7 mouse cellular contexts compared by ENCODE assay signal in genomic region chr6:94400471-94401051, GRCm38 (mm10).
DNase-seq lines count a peak whose midpoint lies in the region; ATAC-seq and TF ChIP-seq lines count a peak whose summit lies in the region.

No protein-coding gene starts in this region.

- 43% methylated on average over 13 of the region's 13 CpGs for WGBS in heart, embryonic 13.5 days
- WGBS in kidney, postnatal 0 days = 4% methylated on average over 13 of the region's 13 CpGs
- 29% methylated on average over 13 of the region's 13 CpGs for WGBS in lung, postnatal 0 days
- WGBS in stomach, embryonic 14.5 days = 17% methylated on average over 13 of the region's 13 CpGs

- H3K36me3 ChIP-seq in G1E (replicated peaks) = no peaks in the 10 kb centered on the region
- no peaks in the 10 kb centered on the region for H3K36me3 ChIP-seq in heart, embryonic 13.5 days
- H3K36me3 ChIP-seq in kidney, postnatal 0 days (ENCODE audit: insufficient read depth, low read length) = no peaks in the 10 kb centered on the region
- no peaks in the 10 kb centered on the region for H3K36me3 ChIP-seq in lung, postnatal 0 days (ENCODE audit: insufficient read depth, low read length)
- no peaks in the 10 kb centered on the region for H3K36me3 ChIP-seq in stomach, embryonic 14.5 days (ENCODE audit: control insufficient read depth, insufficient read depth, low read length)

- no peak for TF ChIP-seq CTCF in G1E (IDR thresholded peaks at IDR 0.05; ENCODE audit: low read depth, low read length)
- TF ChIP-seq CTCF in kidney, postnatal 0 days (IDR thresholded peaks at IDR 0.05; ENCODE audit: low read depth) = peak; percentile 81
- TF ChIP-seq CTCF in lung, postnatal 0 days (IDR thresholded peaks at IDR 0.05) = peak; percentile 88

- peak overlapping the region; percentile 36 for H3K4me2 ChIP-seq in heart, embryonic 13.5 days
- peak overlapping the region; percentile 53 for H3K4me2 ChIP-seq in kidney, postnatal 0 days (ENCODE audit: low read length)
- no peak overlapping the region for H3K4me2 ChIP-seq in lung, postnatal 0 days (replicated peaks; ENCODE audit: low read depth, low read length)
- H3K4me2 ChIP-seq in stomach, embryonic 14.5 days (replicated peaks; ENCODE audit: low read depth, low read length) = peak overlapping the region; percentile 24

- no peak for DNase-seq in G1E (ENCODE audit: low spot score)
- DNase-seq in adrenal gland, adult 18-20 months (ENCODE audit: low spot score in 2 of 2) = peak; percentile 16 to 45
- DNase-seq in embryo, embryonic 10 days (ENCODE audit: low spot score) = peak; percentile 86
- peak; percentile 75 for DNase-seq in kidney, postnatal 0 days (ENCODE audit: low spot score)
- DNase-seq in lung, postnatal 0 days (ENCODE audit: low spot score) = peak; percentile 43

- H3K9me3 ChIP-seq in G1E (replicated peaks) = peaks cover 5% of the 10 kb centered on the region; the same call in 1 of the 2 replicates
- no peaks in the 10 kb centered on the region for H3K9me3 ChIP-seq in heart, embryonic 13.5 days
- H3K9me3 ChIP-seq in kidney, postnatal 0 days (replicated peaks; ENCODE audit: low read length) = no peaks in the 10 kb centered on the region
- no peaks in the 10 kb centered on the region for H3K9me3 ChIP-seq in lung, postnatal 0 days (ENCODE audit: low read length)
- no peaks in the 10 kb centered on the region for H3K9me3 ChIP-seq in stomach, embryonic 14.5 days (ENCODE audit: control insufficient read depth, low read depth, low read length)

- H3K27me3 ChIP-seq in G1E (ENCODE audit: insufficient read depth, low read length) = no peaks in the 10 kb centered on the region
- H3K27me3 ChIP-seq in heart, embryonic 13.5 days (replicated peaks) = no peaks in the 10 kb centered on the region
- no peaks in the 10 kb centered on the region for H3K27me3 ChIP-seq in kidney, postnatal 0 days (ENCODE audit: insufficient read depth, low read length)
- H3K27me3 ChIP-seq in lung, postnatal 0 days (replicated peaks; ENCODE audit: insufficient read depth, low read length) = no peaks in the 10 kb centered on the region
- H3K27me3 ChIP-seq in stomach, embryonic 14.5 days (ENCODE audit: control insufficient read depth, insufficient read depth, low read length) = no peaks in the 10 kb centered on the region

- H3K4me3 ChIP-seq in G1E (ENCODE audit: low read depth, low read length) = no peak overlapping the region
- H3K4me3 ChIP-seq in heart, embryonic 13.5 days = no peak overlapping the region
- peak overlapping the region; percentile 4; the same call in 1 of the 2 replicates for H3K4me3 ChIP-seq in kidney, postnatal 0 days (replicated peaks; ENCODE audit: low read depth, low read length)
- H3K4me3 ChIP-seq in lung, postnatal 0 days (ENCODE audit: low read depth, low read length) = no peak overlapping the region
- H3K4me3 ChIP-seq in stomach, embryonic 14.5 days (ENCODE audit: low read depth, low read length) = no peak overlapping the region

- no peak overlapping the region for H3K27ac ChIP-seq in heart, embryonic 13.5 days (replicated peaks)
- H3K27ac ChIP-seq in kidney, postnatal 0 days = no peak overlapping the region
- H3K27ac ChIP-seq in lung, postnatal 0 days (ENCODE audit: low read length) = no peak overlapping the region
- no peak overlapping the region for H3K27ac ChIP-seq in stomach, embryonic 14.5 days (ENCODE audit: low read length)

- peak; percentile 45 for ATAC-seq in G1E (ENCODE audit: extremely low read depth, insufficient number of reproducible peaks, low FRiP score, poor library complexity, severe bottlenecking)
- ATAC-seq in heart, embryonic 13.5 days (ENCODE audit: extremely low read depth, insufficient number of reproducible peaks, low FRiP score, low TSS enrichment) = no peak
- ATAC-seq in kidney, postnatal 0 days (replicated peaks; ENCODE audit: low FRiP score, low read depth) = no peak; the same call in 1 of the 2 replicates
- ATAC-seq in lung, postnatal 0 days = peak; percentile 63
- ATAC-seq in stomach, embryonic 14.5 days (ENCODE audit: insufficient number of reproducible peaks, insufficient read depth, low FRiP score, low read depth) = peak; percentile 46; the same call in 1 of the 2 replicates

- no peak overlapping the region for H3K9ac ChIP-seq in heart, embryonic 13.5 days
- H3K9ac ChIP-seq in kidney, postnatal 0 days (ENCODE audit: low read depth, low read length) = no peak overlapping the region
- no peak overlapping the region for H3K9ac ChIP-seq in lung, postnatal 0 days (replicated peaks; ENCODE audit: low read depth)
- no peak overlapping the region for H3K9ac ChIP-seq in stomach, embryonic 14.5 days (replicated peaks; ENCODE audit: low read depth, low read length)

- peaks cover 10% of the 10 kb centered on the region for H3K4me1 ChIP-seq in G1E (ENCODE audit: insufficient read depth, low read depth, low read length)
- peaks cover 13% of the 10 kb centered on the region for H3K4me1 ChIP-seq in heart, embryonic 13.5 days
- H3K4me1 ChIP-seq in kidney, postnatal 0 days (replicated peaks; ENCODE audit: insufficient read depth, low read length) = no peaks in the 10 kb centered on the region
- peaks cover 2% of the 10 kb centered on the region; the same call in 1 of the 2 replicates for H3K4me1 ChIP-seq in lung, postnatal 0 days (ENCODE audit: insufficient read depth, low read depth, low read length)
- H3K4me1 ChIP-seq in stomach, embryonic 14.5 days (ENCODE audit: control insufficient read depth, insufficient read depth, low read length) = peaks cover 9% of the 10 kb centered on the region; the same call in 1 of the 2 replicates

- no peak for TF ChIP-seq EP300 in lung, postnatal 0 days (IDR thresholded peaks at IDR 0.05)

Comparison
In these comparisons a context has a peak if more than half of its experiments do, and no peak if none do; other contexts are left out.
1. ATAC-seq: peak in G1E (single experiment), lung, postnatal 0 days (single experiment) and stomach, embryonic 14.5 days (single experiment); none in heart, embryonic 13.5 days (single experiment) and kidney, postnatal 0 days (single experiment).